Mouse (Mus musculus) hindbrain, embryonic 15.5 days (tissue): ENCODE data around the gene Dlx5. TPM values are rescaled to one million over a fixed set of nuclear protein-coding genes. Genes with fewer than 3 reads are reported as not detected.

Source experiments
- polyA plus RNA-seq: library from polyadenylated mRNA; unstranded; fragments of >200 nt; fragmentation: Nextera tagmentation; extraction: Ambion mirVana; gene quantifications from 2 replicates; pipeline ENCODE4 v1.2.1, GENCODE M21; 2015

Dlx5 gene
- polyA plus RNA-seq, 1 experiment from 2014 or later, result 2.0 TPM

Other genes starting within 250 kb of the Dlx5 start
- gene Dlx6, start 18.8 kb downstream of the Dlx5 start, polyA plus RNA-seq, result 0.64 TPM in 1 of 2 replicates, not detected in the other
- 6.7 and 6.8 TPM in 2 replicates for gene Sdhaf3, start 73.9 kb upstream of the Dlx5 start, polyA plus RNA-seq